Mouse (Mus musculus): Measurements from ENCODE around the gene Lyrm1.

The Lyrm1 gene

DNA sequence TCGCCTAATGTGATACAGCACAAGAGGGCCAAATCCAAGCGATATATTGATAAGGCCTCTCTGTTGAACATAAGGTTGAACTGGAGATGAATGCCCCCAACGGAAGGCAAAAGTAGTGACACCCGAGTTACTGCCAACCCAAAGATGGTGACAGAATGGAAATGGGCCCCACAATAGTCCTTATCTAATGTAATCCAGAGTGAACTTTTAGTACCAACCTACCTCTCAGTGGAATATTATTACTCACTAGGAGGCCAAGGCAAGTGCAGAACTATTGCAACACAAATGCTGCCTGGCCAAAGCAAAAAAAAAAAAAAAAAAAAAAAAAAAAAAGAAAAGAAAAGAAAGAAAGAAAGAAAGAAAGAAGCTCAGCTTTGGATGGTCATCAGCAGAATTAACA lies 2.9 kb upstream of the Lyrm1 start:
- no peak for DNase-seq

DNA sequence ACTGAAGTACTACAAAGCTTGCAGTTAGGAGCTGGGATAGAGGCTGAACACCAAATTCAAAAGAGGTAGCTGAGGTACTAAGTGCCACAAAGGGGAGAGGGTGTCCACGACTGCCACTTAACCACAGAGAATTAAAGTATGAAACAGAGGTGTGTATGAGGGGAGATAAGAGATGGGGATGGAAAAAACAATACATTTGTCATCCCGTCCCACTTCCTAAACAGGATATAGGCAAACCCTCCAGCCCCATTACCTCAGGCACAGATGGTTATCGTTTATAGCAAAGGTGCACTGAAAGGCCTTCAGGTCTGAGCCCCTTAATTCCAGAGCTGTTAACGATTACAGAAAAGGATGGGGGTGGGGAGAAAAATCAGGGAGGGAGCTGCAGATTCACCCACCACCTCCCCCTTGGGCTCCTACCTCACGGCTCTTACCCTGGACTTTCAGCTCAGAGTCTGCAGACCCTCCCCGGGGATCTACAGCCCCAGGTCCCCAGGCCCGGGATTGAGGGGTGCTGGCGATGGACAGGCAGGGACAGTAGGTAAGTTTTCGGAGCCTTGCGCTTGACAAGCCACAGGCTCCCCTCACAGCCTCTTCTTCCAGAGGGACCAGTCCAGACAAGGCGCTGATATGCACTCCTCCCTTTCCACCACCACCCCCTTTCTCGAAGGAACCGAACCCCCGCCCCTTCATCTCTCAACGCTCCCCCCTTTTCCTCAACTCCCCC lies 680 bp upstream of the Lyrm1 start:
- DNase-seq = no peak

DNA sequence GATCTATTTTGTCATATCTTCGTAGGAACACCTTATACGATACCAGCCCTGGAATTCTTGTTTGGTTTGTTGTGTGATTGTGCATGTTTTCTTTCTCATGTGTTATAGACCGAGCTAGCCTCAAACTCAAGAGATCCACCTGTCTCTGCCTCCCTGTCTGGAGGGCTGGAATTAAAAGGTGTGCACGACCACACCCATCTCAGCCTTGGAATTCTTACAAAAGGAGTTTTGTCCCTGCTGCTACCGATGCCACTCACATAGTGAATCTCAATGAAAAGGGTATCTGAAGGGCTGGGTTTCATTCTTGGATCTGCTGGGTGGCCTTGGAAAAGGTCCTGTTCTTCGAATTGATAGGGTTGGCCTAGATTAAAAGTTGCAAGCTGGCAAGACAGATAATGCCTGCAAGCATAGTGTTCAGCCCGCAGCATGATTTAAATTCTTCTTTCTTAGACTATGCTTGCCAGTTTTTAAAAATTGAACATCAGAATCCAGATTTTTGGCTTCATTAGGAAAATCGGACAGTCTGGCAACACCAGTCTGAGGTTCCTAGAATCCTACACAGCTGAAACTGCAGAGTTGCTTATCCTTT lies 2.0 kb downstream of the Lyrm1 start:
- no peak for DNase-seq

DNA sequence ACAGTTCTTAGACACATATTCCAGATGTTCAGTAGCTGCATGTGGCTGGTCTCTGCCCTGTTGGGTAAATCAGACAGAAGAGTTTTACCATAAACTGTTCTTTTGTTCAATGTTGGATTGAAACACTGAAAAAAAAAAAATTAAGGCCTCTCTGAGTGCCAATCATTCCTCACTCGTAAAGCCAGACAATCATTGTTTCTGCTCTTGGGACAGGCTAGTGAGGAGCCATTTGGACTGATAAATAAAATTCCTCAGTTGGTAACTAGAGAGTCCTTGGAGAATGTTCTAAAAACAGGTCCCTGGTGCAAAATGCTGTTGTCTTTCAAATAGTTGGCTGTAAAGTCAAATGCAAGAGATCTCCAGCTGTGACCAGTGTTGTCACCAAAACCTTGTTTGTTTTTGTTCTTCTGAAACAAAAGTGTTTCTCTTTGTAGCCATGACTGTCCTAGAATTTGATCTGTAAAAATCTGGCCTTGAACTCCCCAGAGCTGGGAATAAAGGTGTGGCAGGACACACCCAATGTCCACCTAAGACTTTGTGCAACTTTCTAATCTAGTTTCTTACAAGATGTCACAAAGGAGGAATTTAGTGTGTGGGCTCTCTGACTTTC lies 2.7 kb downstream of the Lyrm1 start:
- DNase-seq = no peak

DNA sequence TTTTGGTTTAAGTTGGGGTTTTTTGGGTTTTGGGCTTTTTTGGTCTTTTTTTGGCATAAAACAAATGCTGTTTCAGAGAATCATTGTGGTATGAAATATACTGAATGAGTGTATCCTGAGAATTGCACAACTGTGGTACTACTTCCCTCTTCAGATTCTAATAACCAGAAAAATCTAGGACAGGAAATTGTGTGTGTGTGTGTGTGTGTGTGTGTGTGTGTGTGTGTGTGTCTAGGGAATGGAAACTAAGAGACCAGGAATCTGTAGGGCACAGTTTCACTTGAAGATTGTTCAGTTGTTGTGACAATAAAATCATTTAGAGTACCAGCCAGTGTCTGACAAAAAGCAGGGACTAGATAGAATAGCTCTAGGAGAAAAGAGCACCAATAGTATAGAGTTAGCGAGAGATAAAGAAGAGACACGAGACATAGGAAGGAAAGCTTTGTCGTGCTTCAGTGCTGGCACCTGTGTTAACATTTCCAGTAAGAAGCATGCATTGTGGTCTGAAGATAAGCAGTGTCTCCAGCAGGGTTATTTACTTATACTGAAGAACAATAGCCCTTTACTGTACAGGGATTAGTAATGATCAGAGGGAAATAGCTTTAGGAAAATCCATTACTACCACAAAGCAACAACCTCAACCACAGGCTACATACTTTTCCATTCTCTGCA lies 3.9 kb downstream of the Lyrm1 start:
- no peak for DNase-seq

DNA sequence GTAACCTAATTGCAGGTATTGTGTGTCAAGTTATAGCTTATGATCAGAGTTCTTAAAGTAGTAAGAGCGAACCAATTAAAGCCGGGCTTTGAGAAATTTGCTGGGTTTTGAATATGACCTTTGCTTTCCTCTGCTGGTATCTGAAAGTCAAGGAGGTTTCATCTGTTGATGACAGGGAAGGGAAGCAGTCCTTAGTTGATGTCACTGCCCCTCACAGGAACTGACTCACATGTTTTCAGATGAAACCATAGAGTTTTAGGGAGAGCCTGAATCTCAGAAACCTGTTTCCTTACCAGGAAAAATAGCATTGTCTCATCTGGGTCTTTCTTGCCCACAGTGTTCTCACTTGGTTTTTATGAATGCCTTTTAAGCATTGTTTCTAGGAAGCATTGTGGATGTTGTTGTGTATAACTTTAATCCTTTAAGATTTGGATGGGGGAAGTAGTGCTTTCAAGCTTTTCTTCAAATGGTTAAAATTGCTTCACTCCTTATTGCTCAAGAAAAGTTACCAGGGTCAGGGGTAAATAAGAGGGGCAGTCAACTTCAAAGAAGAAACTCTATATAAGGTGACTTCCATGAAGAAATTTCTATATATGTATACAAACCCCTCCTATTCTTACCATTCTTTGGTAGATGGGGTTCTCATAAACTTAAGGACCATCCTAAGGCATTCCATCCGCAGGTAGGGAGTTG lies 11.0 kb downstream of the Lyrm1 start:
- DNase-seq = no peak

DNA sequence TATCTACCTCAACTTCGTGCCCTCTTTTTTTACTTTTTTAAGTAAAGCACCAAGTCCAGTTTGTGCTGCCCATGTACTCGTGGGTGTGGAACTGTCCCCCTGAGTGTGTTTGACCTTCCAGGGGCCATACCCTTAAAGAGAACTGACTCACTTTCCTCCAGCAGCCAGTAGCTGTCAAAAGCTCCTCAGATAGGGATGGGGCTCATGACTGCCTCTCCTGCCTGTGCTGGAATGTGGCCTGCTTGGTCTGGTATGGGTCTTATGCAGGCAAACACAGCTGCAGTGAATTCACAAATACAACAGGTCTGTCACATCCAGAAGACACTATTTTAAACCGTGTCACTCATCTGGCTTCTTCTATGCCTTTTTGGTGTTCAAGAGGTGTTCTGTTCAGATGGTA lies 16.1 kb downstream of the Lyrm1 start:
- no peak for DNase-seq

DNA sequence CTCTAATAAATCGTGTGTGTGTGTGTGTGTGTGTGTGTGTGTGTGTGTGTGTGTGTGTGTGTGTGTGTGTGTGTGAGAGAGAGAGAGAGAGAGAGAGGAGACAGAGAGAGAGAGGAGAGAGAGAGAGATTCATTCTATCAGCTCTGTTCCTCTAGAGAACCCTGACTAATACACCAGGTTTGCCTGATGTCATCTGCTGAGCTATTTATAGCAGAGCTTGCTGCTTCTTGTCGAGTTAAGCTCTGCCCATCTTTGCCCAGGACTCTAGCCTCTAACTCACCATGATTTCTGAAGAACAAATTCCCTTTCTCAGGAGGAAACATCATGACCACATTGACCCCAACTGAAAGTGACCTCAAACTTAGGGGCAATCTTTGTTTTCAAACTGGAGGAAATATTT lies 24.8 kb downstream of the Lyrm1 start:
- DNase-seq = peak in 1 of 2 experiments; percentile 42

DNA sequence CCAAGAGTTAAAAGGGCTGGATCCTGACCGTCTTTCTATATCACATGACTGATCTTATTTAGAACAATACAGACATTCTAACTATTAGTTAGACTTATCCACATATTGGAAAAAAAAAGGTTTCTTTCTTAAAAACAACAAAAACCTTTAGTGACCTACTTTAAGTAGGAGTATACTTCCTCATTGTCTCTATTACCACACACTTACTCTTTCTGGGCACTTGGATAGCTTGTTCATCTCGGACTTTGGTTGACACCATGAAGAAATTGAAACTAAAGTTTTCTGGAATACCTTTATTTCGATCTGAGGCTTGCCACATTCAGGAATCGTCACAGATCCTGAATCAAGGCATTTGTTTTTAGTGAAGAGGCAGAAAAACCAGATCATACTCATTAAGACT lies 25.4 kb downstream of the Lyrm1 start:
- DNase-seq = no peak

DNA sequence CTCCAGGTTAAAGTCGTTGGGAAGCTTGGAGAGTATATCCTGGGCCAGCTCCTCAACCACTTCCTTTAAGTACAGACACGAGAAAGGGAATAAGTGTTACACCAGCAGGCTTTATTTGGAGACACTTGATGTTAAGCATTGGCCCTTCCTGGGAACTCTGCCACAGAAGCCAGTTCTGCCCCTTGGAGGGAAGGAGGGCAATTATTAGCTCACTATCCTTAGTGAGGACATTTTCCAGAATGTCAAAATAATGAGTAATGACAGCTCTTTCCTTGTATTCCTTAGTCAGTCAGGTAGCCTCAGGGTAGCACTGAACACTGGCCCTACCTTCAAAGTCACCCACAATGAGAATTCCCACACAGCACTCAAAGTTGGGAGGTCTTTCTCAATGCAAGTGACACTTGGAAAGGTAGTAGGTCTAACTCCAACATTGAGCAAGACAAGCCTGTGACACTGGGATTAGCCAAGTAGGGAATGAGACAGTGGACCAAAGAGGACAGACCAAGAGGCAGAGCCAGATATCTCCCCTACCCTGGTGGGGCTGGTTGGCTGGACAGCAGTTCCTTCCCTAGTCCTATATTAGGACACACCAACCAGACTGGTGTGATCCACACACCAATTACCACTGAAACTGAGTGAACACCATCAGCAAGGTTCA lies 33.3 kb downstream of the Lyrm1 start:
- no peak for DNase-seq

DNA sequence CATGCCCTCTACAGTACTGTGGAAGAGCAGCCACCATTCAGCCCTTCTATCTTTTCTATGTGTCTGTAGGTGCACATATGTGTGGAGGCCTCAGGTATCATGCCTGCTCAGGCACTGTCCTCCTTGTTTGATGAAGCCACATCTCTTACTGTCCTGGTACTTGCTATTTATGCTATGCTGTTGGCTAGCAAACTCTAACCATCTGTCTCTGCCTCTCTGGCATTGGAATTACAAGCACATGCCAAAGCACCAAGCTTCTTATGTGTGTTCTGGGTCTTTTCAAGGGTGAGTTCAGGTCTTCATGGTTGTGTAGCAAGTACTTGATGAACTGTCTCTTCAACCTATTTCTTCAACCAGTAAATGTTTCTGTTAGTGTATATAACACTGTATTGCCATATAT lies 40.7 kb downstream of the Lyrm1 start:
- peak in 1 of 2 experiments; percentile 28 for DNase-seq

DNA sequence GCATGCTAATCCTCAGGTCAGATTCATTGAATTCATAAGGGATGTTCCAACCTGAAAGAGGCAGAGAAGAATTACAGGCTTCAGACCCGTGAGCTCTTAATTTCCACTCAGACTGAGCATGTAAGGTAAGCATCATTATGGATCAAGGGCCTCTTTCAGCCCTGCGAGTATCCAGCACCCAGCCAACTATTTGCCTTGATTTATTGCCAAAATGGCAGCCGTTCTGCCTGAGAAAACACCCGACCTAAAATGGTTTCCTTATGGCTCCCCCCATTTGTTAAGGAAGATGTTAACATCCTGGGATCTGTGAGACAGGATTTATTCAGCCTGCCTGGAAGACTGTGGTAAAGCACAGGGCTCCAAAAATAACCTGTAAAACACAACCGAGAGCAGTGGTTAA lies 41.4 kb downstream of the Lyrm1 start:
- no peak for DNase-seq

DNA sequence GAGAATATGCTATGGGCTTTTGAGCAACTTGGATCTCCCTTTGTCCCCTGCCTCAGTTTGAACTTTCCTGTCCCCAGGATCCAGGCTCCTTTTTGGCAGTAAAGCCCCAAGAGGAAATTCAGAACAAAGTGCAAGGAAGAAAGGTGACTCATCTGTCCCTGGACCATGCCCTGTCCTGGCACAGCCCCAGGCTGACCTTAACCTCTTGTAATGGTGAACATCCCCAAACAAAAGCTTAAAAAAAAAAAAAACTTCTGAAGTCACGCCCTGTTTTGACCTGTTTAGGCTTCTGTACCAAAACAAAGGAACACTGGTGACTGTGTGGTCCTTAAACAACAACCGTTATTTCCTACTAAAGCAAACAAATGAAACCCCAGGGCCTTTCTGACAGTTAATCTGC lies 45.9 kb downstream of the Lyrm1 start:
- no peak for DNase-seq

DNA sequence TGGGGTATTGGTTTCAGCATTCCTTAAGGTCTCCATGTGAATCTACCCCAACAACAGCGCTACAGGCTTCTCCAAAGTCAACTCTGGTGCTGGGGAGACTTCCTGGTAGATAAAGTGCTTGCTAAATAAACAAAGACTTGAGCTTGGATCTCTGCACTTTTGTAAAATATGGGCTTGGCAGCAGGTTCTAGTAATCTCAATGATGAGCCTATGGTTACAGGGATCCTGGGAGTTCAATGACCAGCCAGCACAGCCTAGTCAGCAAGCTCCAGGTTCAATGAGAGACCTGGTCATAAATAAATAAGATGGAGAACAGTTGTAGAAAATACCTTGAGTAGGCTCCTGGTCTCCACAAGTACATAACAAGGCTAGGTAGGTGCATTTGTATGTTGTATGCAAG lies 58.4 kb downstream of the Lyrm1 start:
- DNase-seq = no peak

DNA sequence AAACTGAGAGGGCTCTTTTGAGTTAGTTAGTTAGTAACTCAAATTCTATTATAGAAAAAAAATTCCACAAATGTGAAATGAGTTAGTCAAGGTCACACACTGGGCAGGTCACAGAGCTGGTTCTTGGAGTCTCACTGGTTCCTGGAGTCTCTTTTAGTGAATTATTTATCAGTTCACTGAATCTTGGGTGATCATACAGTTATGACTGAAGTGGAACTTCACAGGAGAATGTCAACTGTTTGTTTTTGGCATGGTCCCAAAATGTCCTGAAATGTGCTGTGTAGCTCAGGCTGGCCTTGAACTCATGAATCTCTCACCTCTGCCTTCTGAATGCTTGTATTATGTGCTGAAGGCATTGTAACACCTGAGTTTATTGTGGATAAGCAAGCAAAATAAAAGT lies 61.8 kb downstream of the Lyrm1 start:
- DNase-seq = no peak

DNA sequence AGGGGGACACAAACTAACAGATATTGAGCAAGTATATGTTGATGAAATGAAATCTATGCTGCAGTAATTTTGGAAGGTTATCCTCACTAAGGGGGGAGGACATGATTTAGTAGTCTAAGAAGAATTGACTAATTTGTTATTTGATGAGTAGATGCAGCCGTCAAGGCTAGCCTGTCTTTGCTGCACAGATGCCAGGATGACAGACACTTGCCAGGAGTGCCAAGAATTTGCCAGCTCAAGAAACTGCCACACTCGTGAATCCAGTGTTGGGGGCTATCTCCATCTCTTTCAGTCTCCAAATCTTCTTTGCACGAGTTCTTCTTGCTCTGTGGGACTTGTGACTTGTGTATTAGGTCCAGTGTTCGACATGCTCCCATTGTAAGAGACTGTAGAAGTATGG lies 63.4 kb downstream of the Lyrm1 start:
- no peak for DNase-seq

DNA sequence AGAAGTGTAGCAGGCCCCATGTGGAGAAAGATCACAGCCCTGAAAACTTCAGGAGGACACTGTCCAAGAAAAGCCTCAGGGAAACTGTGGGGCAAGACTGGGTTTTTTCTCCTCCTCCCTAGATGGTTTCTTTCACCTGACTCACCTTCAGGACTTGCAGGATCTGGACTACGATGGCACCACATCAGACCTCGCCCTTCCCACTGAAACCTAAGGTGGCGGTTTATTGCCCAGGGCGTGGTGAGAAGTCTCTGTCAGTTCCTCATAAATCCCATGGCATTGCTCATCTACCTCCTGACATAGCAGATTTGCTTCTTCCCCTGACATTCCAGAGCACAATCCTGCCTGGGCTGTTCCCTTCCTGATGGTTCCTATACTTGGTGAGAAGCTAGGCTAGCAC lies 63.8 kb downstream of the Lyrm1 start:
- no peak for DNase-seq

DNA sequence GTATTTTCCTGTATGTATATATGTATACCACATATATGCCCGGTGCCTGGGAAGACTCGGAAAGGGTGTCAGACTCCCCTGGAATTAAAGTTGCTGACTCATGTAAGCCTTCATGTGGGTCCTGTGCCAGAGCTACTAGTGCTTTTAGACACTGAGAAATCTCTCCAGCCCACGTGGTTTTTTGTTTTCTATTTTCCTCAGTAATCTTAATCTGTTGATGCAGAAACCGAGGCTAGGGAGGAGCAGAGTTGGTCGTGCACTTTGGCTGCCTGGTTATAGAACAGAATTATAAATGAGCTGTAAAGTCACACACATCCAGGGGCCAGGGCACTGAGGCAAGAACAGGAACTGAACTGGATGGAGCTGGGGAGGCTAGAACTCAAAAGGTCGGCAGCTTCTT lies 64.3 kb downstream of the Lyrm1 start:
- DNase-seq = no peak

DNA sequence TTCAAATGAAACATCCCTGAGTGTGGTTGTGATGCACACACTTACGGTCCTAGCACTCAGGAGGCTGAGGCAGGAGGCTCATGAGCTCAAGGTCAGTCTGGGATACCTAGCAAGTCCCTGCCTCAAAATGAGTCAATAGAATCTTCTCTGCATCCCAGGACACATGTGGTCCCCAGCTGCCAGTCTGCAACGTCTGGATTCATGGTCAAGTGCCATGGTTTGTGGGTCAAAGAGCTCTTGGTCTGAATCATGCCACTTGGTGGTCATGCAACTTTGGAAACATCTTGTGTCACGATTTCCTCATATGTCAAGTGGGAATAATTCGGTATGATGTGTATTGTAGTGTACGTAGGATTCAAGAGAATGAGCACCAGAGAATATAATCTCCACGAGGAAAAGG lies 64.9 kb downstream of the Lyrm1 start:
- no peak for DNase-seq

DNA sequence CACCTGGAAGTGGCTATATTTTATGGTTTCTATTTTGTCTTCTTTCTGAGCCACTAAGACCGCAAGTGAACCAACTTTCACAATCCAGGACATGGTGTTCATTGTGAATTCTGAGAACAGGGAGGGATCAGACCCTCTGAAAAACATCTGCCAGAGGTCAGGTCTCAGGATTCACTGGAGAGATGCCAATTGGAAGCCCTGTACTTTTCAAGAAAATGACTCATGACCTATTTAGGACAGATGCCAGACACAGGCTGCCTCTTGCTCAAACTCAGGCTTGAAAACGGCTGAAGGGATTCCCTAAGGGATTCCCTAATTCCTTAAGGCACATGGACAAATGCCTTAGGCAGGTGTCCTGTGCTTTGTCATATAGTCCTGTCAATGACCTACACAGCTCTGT lies 65.4 kb downstream of the Lyrm1 start:
- no peak for DNase-seq

DNA sequence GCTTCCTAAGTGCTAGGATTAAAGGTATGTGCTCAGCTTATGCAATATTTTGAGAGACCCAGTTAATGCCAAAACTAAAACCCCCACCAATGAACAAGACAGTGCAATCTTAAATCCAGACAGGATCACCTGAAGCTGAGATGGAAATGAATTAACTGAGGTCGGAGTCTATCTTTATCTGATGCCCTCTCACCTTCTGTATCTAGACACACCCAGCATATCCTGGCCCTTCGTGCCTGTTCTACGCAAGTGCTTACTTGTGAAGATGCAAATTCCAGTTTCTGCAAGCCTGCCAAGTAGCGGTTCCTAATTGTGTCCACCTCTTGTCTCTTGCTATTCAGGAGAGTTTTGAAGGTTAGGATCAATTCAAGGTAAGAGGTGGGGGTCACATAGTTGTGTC lies 69.5 kb downstream of the Lyrm1 start:
- DNase-seq = no peak

DNA sequence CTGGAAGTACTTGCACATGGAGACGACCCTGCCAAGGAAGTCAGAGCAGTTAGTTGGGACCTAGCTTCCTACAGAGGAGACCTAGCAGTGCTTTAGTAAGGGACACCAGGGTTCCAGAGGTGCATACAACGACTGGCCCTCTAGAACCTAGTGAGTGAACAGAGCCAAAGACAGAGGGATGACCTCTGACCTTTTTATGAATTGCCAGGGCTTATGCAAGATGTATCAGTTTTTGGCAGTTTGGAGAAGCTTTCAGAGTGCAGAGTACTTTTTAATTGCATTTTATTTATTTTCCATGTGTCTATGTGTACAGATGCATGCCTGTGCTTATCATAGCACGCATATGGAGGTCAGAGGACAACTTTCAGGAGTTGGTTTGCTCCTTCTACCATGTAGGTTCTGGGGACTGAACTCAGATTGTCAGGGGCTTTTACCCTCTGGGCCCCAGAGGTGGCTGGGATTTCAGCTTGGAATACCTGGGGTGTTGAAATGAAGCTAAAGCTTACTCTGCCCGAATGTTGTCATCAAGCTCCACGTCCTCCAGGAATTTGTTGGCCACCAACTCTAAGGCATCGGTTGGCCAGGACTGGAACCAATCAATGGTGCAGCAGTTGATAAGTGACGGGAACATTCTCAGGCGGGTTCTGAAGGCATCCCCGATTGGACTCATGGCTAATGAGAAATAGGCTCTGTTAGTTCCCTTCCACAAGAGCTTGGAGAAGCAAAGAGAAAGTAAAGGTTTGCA lies 70.2 kb downstream of the Lyrm1 start:
- no peak for DNase-seq
